In the genomic region with DNA sequence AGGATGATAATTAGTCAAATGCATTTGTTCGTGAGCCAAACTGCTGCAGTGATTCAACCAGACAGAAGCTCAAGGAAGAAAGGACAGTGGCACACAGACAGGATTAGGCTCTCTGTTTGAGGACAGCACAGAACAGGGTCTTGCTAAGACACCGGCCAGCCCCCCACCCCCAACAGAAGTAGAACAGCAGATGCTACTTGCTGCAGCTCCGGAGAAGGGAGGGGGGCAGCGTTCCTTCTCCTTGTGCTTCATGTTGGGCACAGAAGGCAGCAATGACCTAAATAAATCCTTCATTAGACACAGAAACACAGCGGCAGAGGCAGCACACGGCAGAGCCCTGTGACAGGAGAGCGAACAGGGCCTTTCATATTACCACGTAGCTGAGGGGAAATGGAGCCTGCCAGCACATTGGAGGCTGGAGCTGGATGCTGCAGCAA, we compare ENCODE assay signal across 10 mouse cellular contexts.
DNase-seq lines count a peak whose midpoint lies in the region; ATAC-seq and TF ChIP-seq lines count a peak whose summit lies in the region.
"Had no signal": no experiment of that assay in that cellular context is flagged by ENCODE, and none has a peak within 500 bp of the region (broad histone marks: within the 10 kb centered on the region; RNA-seq: fewer than 3 reads in every experiment).

No protein-coding gene starts in this region.

- peaks cover 18% of the 10 kb centered on the region for H3K4me1 ChIP-seq in hindbrain, embryonic 15.5 days (replicated peaks)
- peaks cover 31% of the 10 kb centered on the region for H3K4me1 ChIP-seq in hindbrain, embryonic 10.5 days (replicated peaks)
- no peaks in the 10 kb centered on the region for H3K4me1 ChIP-seq in midbrain, embryonic 14.5 days (ENCODE audit: control insufficient read depth, insufficient read depth, low read length)
- no peaks in the 10 kb centered on the region for H3K4me1 ChIP-seq in kidney, embryonic 15.5 days

- 42% methylated on average over 8 of the region's 8 CpGs for WGBS in hindbrain, embryonic 15.5 days
- 65% methylated on average over 8 of the region's 8 CpGs for WGBS in hindbrain, embryonic 10.5 days
- 41% methylated on average over 8 of the region's 8 CpGs for WGBS in midbrain, embryonic 14.5 days
- WGBS in kidney, embryonic 15.5 days: 49% methylated on average over 8 of the region's 8 CpGs

- H3K9me3 ChIP-seq in hindbrain, embryonic 15.5 days: no peaks in the 10 kb centered on the region
- H3K9me3 ChIP-seq in hindbrain, embryonic 10.5 days: no peaks in the 10 kb centered on the region
- no peaks in the 10 kb centered on the region for H3K9me3 ChIP-seq in midbrain, embryonic 14.5 days (ENCODE audit: control insufficient read depth, low read length)
- no peaks in the 10 kb centered on the region for H3K9me3 ChIP-seq in kidney, embryonic 15.5 days (replicated peaks)
- H3K9me3 ChIP-seq: limb, embryonic 12.5 days had no signal

- TF ChIP-seq CTCF in brain, embryonic 14.5 days (IDR thresholded peaks at IDR 0.05; ENCODE audit: borderline replicate concordance, extremely low read depth, insufficient read depth, insufficient read length): no peak

- H3K36me3 ChIP-seq in hindbrain, embryonic 15.5 days: no peaks in the 10 kb centered on the region
- no peaks in the 10 kb centered on the region for H3K36me3 ChIP-seq in hindbrain, embryonic 10.5 days
- H3K36me3 ChIP-seq in midbrain, embryonic 14.5 days (ENCODE audit: control insufficient read depth, insufficient read depth, low read length): no peaks in the 10 kb centered on the region
- no peaks in the 10 kb centered on the region for H3K36me3 ChIP-seq in kidney, embryonic 15.5 days
- H3K36me3 ChIP-seq: limb, embryonic 12.5 days had no signal

- DNase-seq in hindbrain, embryonic 10.5 days (ENCODE audit: low spot score): no peak
- DNase-seq in brain, embryonic 14.5 days (ENCODE audit: low read depth): peak; percentile 73
- DNase-seq in cerebellum, postnatal 14 days: peak; percentile 67 to 78
- peak; percentile 41 for DNase-seq in midbrain, embryonic 14.5 days
- DNase-seq in urinary bladder, adult 18-20 months (ENCODE audit: low spot score in 2 of 2): no peak
- DNase-seq: kidney, postnatal 10 days; thymus, postnatal 25 days had no signal

- TF ChIP-seq POLR2A in brain, embryonic 14.5 days (IDR thresholded peaks at IDR 0.05; ENCODE audit: borderline replicate concordance, extremely low read depth, insufficient read depth, insufficient read length, poor library complexity, severe bottlenecking): no peak

- no peak overlapping the region for H3K4me3 ChIP-seq in hindbrain, embryonic 15.5 days
- no peak overlapping the region for H3K4me3 ChIP-seq in hindbrain, embryonic 10.5 days
- H3K4me3 ChIP-seq in midbrain, embryonic 14.5 days (replicated peaks; ENCODE audit: low read depth, low read length): no peak overlapping the region
- no peak overlapping the region for H3K4me3 ChIP-seq in kidney, embryonic 15.5 days (replicated peaks)
- H3K4me3 ChIP-seq: limb, embryonic 12.5 days had no signal

- peak; percentile 39; the same call in 1 of the 2 replicates for ATAC-seq in hindbrain, embryonic 15.5 days (ENCODE audit: low FRiP score, low read depth)
- no peak for ATAC-seq in midbrain, embryonic 14.5 days (ENCODE audit: low FRiP score, low TSS enrichment)
- no peak for ATAC-seq in kidney, embryonic 15.5 days (replicated peaks; ENCODE audit: low FRiP score)

- peak overlapping the region; percentile 14; the same call in 1 of the 2 replicates for H3K4me2 ChIP-seq in hindbrain, embryonic 15.5 days
- H3K4me2 ChIP-seq in midbrain, embryonic 14.5 days (ENCODE audit: low read length): peak overlapping the region; percentile 18
- no peak overlapping the region for H3K4me2 ChIP-seq in kidney, embryonic 15.5 days
- H3K4me2 ChIP-seq: limb, embryonic 12.5 days had no signal

- 0 out of 2 replicates have a peak overlapping the region, but pooled peaks have one; percentile 11 for H3K27ac ChIP-seq in hindbrain, embryonic 15.5 days (replicated peaks)
- H3K27ac ChIP-seq in hindbrain, embryonic 10.5 days: no peak overlapping the region
- H3K27ac ChIP-seq in midbrain, embryonic 14.5 days (replicated peaks; ENCODE audit: low read depth, low read length): 0 out of 2 replicates have a peak overlapping the region, but pooled peaks have one; percentile 21
- H3K27ac ChIP-seq in kidney, embryonic 15.5 days: no peak overlapping the region
- H3K27ac ChIP-seq: limb, embryonic 12.5 days had no signal

- H3K27me3 ChIP-seq in hindbrain, embryonic 15.5 days: no peaks in the 10 kb centered on the region
- no peaks in the 10 kb centered on the region for H3K27me3 ChIP-seq in hindbrain, embryonic 10.5 days (ENCODE audit: insufficient read depth, poor library complexity, severe bottlenecking)
- H3K27me3 ChIP-seq in midbrain, embryonic 14.5 days (ENCODE audit: control insufficient read depth, insufficient read depth, low read length): no peaks in the 10 kb centered on the region
- no peaks in the 10 kb centered on the region for H3K27me3 ChIP-seq in kidney, embryonic 15.5 days

- no peak overlapping the region for H3K9ac ChIP-seq in hindbrain, embryonic 15.5 days
- no peak overlapping the region; the same call in 1 of the 2 replicates for H3K9ac ChIP-seq in midbrain, embryonic 14.5 days (replicated peaks; ENCODE audit: low read length)
- no peak overlapping the region for H3K9ac ChIP-seq in kidney, embryonic 15.5 days
- H3K9ac ChIP-seq: limb, embryonic 12.5 days had no signal

Comparison
In these comparisons a context has a peak if more than half of its experiments do, and no peak if none do; other contexts are left out.
1. H3K27ac ChIP-seq: peak in hindbrain, embryonic 15.5 days (single experiment) and midbrain, embryonic 14.5 days (single experiment); none in hindbrain, embryonic 10.5 days (single experiment) and kidney, embryonic 15.5 days (single experiment).
2. DNase-seq: peak in brain, embryonic 14.5 days (single experiment), cerebellum, postnatal 14 days (2 of 2) and midbrain, embryonic 14.5 days (single experiment); none in hindbrain, embryonic 10.5 days (single experiment) and urinary bladder, adult 18-20 months (0 of 2).